Mouse (Mus musculus) erythroblast, embryonic 14.5 days (primary cell): ENCODE data around the gene Slco2a1. TPM values are rescaled to one million over a fixed set of nuclear protein-coding genes. Genes with fewer than 3 reads are reported as not detected.

Experiments
- H3K27me3 ChIP-seq: 2 replicates; pipeline ENCODE4 v1.6.1; 2012; ENCODE audit warnings: inconsistent platforms; ENCODE audit not compliant: control insufficient read depth
- H3K36me3 ChIP-seq: 2 replicates; pipeline ENCODE4 v1.6.1; 2012; ENCODE audit warnings: mild to moderate bottlenecking, inconsistent platforms; ENCODE audit not compliant: control insufficient read depth
- H3K4me1 ChIP-seq: 2 replicates; pipeline ENCODE4 v1.6.1; 2012; ENCODE audit warnings: inconsistent platforms; ENCODE audit not compliant: control insufficient read depth
- H3K4me3 ChIP-seq: replicated peaks from 2 replicates; pipeline ENCODE3; 2012; ENCODE audit warnings: moderate library complexity, mild to moderate bottlenecking, inconsistent platforms
- H3K9me3 ChIP-seq: 2 replicates; pipeline ENCODE4 v1.6.1; 2012; ENCODE audit warnings: low read length, inconsistent platforms, mixed read lengths; ENCODE audit not compliant: control insufficient read depth
- GATA1 ChIP-seq: IDR thresholded peaks from 2 replicates; pipeline ENCODE4 v1.6.1; 2012; ENCODE audit warnings: low read length, inconsistent platforms, mixed read lengths
- TAL1 ChIP-seq: IDR thresholded peaks from 3 replicates; pipeline ENCODE4 v1.6.1; 2012; ENCODE audit warnings: low read length, inconsistent platforms, mixed read lengths
- polyA plus RNA-seq: library from polyadenylated mRNA; stranded (reverse); fragments of >175 nt; gene quantifications from 2 replicates; pipeline ENCODE4 v1.2.3, GENCODE M21; 2012

Slco2a1 gene
- polyA plus RNA-seq, 1 experiment = under 0.01 TPM

- Histone ChIP-seq H3K4me3 (no peak overlapping the region), H3K4me1 (no peaks in the 10 kb centered on the region), H3K36me3 (no peaks in the 10 kb centered on the region; the same call in 1 of the 2 replicates), H3K27me3 (no peaks in the 10 kb centered on the region), H3K9me3 (no peaks in the 10 kb centered on the region)
- TF ChIP-seq TAL1 (no peak), GATA1 (no peak)
These were observed 93.9 kb downstream of the Slco2a1 start for GRCm38 (mm10) chr9:103082246-103082975.

- TF ChIP-seq TAL1 (no peak), GATA1 (no peak)
- Histone ChIP-seq H3K9me3 (no peaks in the 10 kb centered on the region), H3K36me3 (no peaks in the 10 kb centered on the region; the same call in 1 of the 2 replicates), H3K27me3 (no peaks in the 10 kb centered on the region), H3K4me3 (no peak overlapping the region), H3K4me1 (no peaks in the 10 kb centered on the region)
These were observed 94.9 kb downstream of the Slco2a1 start for GRCm38 (mm10) chr9:103083405-103083804.

DNA sequence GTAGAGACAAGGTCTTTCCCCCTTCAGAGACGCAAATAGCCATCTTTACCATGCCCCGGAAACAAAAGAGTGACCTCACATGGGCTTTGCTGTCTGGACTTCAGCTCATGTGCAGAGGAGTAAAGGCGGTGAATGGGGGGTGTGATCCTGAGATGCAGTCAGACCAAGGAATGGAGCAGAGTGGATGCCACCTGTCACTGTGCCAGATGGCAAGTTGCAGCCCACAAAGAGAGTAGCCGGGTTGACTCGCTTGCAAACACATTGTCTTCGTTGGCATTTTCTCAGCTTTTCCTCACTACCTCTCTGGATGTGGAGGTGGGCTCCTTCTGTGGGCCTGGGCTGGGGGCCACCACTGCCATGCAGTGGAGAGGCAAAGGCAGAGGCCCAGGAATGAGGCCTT, 98.2 kb downstream of the Slco2a1 start:
- Histone ChIP-seq H3K36me3 (no peaks in the 10 kb centered on the region; the same call in 1 of the 2 replicates), H3K27me3 (no peaks in the 10 kb centered on the region), H3K4me1 (peaks cover 8% of the 10 kb centered on the region), H3K4me3 (no peak overlapping the region), H3K9me3 (no peaks in the 10 kb centered on the region)
- TF ChIP-seq GATA1 (no peak), TAL1 (no peak)

DNA sequence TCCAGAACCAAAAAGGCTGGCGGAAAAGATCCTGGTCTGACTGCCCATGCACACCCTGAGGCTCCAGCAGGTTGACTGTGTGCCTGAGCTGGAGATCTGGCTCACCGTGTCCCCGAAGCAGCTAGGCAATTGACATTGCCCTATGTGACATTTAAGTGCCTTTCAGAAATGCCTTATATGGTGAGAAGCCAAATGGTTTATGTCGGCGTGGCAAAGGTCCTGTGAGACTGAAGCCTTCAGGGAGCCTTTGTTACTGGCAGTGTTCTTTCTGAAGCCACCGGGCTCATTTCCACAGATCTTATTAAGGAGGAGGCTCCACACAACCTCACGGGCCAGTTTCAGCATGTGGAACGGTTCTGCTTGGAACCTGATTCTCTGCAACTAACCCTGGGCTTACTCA, 98.8 kb downstream of the Slco2a1 start:
- Histone ChIP-seq H3K4me1 (peaks cover 11% of the 10 kb centered on the region), H3K27me3 (no peaks in the 10 kb centered on the region), H3K36me3 (no peaks in the 10 kb centered on the region; the same call in 1 of the 2 replicates), H3K9me3 (no peaks in the 10 kb centered on the region), H3K4me3 (no peak overlapping the region)
- TF ChIP-seq GATA1 (no peak), TAL1 (no peak)

GRCm38 (mm10) chr9:103088661-103089060, 100.1 kb downstream of the Slco2a1 start:
- H3K9me3 ChIP-seq = no peaks in the 10 kb centered on the region
- no peaks in the 10 kb centered on the region for H3K27me3 ChIP-seq
- TF ChIP-seq TAL1 (no peak), GATA1 (no peak)
- H3K4me1 ChIP-seq = peaks cover 14% of the 10 kb centered on the region
- no peaks in the 10 kb centered on the region; the same call in 1 of the 2 replicates for H3K36me3 ChIP-seq
- no peak overlapping the region for H3K4me3 ChIP-seq

- H3K9me3 ChIP-seq = no peaks in the 10 kb centered on the region
- TF ChIP-seq TAL1 (no peak), GATA1 (no peak)
- no peaks in the 10 kb centered on the region; the same call in 1 of the 2 replicates for H3K36me3 ChIP-seq
- no peaks in the 10 kb centered on the region for H3K27me3 ChIP-seq
- peaks cover 14% of the 10 kb centered on the region for H3K4me1 ChIP-seq
- no peak overlapping the region for H3K4me3 ChIP-seq
These were observed 101.8 kb downstream of the Slco2a1 start for GRCm38 (mm10) chr9:103090116-103090875.

- H3K9me3 ChIP-seq = no peaks in the 10 kb centered on the region
- H3K36me3 ChIP-seq = no peaks in the 10 kb centered on the region
- TF ChIP-seq GATA1 (no peak), TAL1 (no peak)
- H3K4me1 ChIP-seq = peaks cover 14% of the 10 kb centered on the region
- H3K4me3 ChIP-seq = no peak overlapping the region
- H3K27me3 ChIP-seq = no peaks in the 10 kb centered on the region
These were observed 102.7 kb downstream of the Slco2a1 start for GRCm38 (mm10) chr9:103091039-103091883.

DNA sequence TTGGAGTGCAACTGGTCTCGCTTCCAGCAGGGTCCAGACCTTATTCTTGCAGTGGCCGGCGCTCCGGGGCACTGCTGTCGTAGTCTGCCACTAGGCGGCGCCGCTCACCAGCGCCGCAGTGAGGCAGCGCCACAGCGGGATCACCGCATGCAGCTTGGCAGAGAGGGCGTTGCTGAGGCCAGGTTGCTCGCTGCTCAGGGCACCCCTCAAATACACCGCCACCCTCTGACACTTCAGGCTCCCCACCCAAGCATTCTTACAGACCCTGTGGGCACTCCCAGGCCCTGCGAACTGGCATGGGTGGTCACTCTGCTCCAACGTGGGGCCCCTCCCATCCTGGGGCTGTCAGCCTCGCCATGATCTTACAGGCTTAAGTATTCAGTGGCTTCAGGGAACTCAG, 103.7 kb downstream of the Slco2a1 start:
- Histone ChIP-seq H3K9me3 (no peaks in the 10 kb centered on the region), H3K4me3 (peak overlapping the region; percentile 26), H3K4me1 (peaks cover 14% of the 10 kb centered on the region), H3K36me3 (no peaks in the 10 kb centered on the region), H3K27me3 (no peaks in the 10 kb centered on the region)
- no peak for TF ChIP-seq GATA1
- TF ChIP-seq TAL1 = no peak
